Mouse (Mus musculus): ENCODE data around the gene Vmn1r202. TPM values are rescaled to one million over a fixed set of nuclear protein-coding genes. Genes with fewer than 3 reads are reported as not detected.
"Not testable (repeated sequence)": the region's sequence is repeated elsewhere in the genome, so short reads cannot be mapped to it uniquely, and the experiment has no call there.

Vmn1r202 gene
- polyA plus RNA-seq (2012): not detected in 2 replicates

DNA sequence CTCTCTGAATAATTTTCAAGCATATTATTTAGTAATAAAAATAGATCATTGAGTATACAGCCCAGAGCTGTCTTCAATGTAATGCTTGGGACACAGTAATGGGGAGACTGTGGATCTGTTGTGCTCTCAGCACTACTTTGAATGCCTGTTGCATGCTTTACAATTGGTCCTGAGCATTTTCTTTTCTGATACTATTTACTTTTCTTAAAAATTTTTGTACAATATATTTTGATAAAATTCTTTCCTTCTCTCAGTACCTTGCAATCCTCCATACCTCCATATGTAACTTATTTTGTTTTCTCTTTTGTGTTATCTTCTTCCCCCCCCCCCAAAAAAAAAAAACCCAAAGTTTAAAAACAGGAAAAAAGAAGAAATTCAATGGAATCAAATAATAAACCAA lies at the start of gene Vmn1r202:
TSS of gene Vmn1r202 (minus strand) at position 101 of the 400 bp plus-strand sequence.
- Histone ChIP-seq H3K4me1 (ENCODE audit: control insufficient read depth) (no peaks in the 10 kb centered on the region), H3K4me3 (replicated peaks) (no peak within 1 kb of the TSS), H3K9me3 (ENCODE audit: control insufficient read depth, low read length) (no peaks in the 10 kb centered on the region), H3K27me3 (ENCODE audit: control insufficient read depth) (no peaks in the 10 kb centered on the region), H3K36me3 (ENCODE audit: control insufficient read depth) (no peaks in the 10 kb centered on the region)
- TF ChIP-seq TAL1 (IDR thresholded peaks at IDR 0.05; ENCODE audit: low read length) (no peak), GATA1 (IDR thresholded peaks at IDR 0.05; ENCODE audit: low read length) (no peak)

- H3K27me3 ChIP-seq (ENCODE audit: control insufficient read depth); H3K4me1 ChIP-seq (ENCODE audit: control insufficient read depth): not testable (repeated sequence)
Observed at GRCm38 (mm10) chr13:22552898-22553297, 47.7 kb upstream of the Vmn1r202 start, which contains the start of gene Vmn1r204. Gene Vmn1r204 (plus strand): TSS chr13:22553198.

DNA sequence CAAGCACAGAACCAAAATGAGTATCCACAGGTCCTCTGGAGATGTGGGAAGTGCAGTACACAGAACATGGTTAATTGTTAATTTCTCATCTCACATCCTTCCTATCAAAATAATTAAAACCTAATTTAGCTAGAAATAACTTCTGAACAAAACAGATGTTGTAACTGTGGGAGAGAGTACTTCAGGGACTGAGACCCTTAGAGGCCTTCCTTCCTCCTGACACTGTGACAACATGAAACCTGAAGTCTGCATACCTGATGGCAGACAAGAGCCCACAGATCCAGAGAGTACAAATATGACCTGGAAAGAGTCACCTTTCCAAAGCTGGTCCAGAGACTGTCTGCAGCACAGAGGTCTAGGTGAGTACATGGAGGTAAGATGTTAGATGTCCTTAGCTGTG lies 12.6 kb upstream of the Vmn1r202 start, which contains the start of gene Vmn1r203:
TSS of gene Vmn1r203 (plus strand) at position 301 of the 400 bp plus-strand sequence.
- Histone ChIP-seq H3K4me3 (replicated peaks) (no peak within 1 kb of the TSS), H3K4me1 (ENCODE audit: control insufficient read depth) (no peaks in the 10 kb centered on the region), H3K36me3 (ENCODE audit: control insufficient read depth) (no peaks in the 10 kb centered on the region), H3K27me3 (ENCODE audit: control insufficient read depth) (no peaks in the 10 kb centered on the region), H3K9me3 (ENCODE audit: control insufficient read depth, low read length) (no peaks in the 10 kb centered on the region)
- TF ChIP-seq GATA1 (IDR thresholded peaks at IDR 0.05; ENCODE audit: low read length): no peak
- no peak for TF ChIP-seq TAL1 (IDR thresholded peaks at IDR 0.05; ENCODE audit: low read length)

More at GRCm38 (mm10) chr13:22552898-22553297, 47.7 kb upstream of the Vmn1r202 start, which contains the start of gene Vmn1r204:
- H3K4me3 ChIP-seq (replicated peaks); H3K36me3 ChIP-seq (ENCODE audit: control insufficient read depth); H3K9me3 ChIP-seq (ENCODE audit: control insufficient read depth, low read length): not testable (repeated sequence)

DNA sequence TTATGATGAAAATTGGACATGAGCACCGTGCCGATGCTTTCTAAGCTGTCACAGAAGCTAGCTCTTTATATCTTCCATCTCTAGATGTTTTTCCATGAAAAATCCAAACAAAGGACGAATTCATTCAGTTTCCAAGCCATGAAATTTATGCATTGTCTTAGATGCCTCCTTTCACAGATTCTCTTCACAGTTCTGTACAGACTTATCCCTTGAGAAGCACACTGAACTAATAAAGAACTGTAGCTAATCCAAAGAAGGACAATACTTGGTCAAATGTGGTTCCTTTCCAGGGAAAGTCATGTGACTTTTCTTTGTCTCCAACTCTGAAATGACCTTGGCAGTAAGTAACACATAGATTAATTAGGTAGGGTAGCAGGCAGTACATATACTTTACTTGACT lies 2.8 kb downstream of the Vmn1r202 start:
- Histone ChIP-seq H3K27me3 (ENCODE audit: control insufficient read depth) (no peaks in the 10 kb centered on the region), H3K9me3 (ENCODE audit: control insufficient read depth, low read length) (no peaks in the 10 kb centered on the region), H3K4me3 (replicated peaks) (no peak overlapping the region), H3K4me1 (ENCODE audit: control insufficient read depth) (no peaks in the 10 kb centered on the region), H3K36me3 (ENCODE audit: control insufficient read depth) (no peaks in the 10 kb centered on the region)
- TF ChIP-seq GATA1 (IDR thresholded peaks at IDR 0.05; ENCODE audit: low read length) (no peak), TAL1 (IDR thresholded peaks at IDR 0.05; ENCODE audit: low read length) (no peak)

DNA sequence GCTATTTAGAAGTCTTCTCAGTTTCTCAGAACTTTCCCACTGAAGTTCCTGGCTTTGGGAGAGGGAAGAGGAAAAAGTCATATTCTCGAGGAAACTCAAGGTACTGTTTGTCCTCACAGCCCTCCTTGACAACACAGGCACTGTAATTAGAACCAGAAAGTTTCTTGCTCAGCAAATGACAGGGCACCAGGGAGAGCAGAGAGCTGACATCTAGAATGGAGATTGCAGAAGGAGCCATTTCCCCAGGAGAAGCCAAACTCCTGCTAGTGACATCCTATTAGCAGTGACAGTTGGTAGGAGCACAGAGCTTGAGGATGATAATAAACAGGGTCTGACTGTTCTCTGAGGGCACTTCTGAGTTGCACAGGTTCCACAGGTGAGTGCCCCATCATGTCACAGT lies 33.6 kb downstream of the Vmn1r202 start, which contains the start of gene Vmn1r201:
TSS of gene Vmn1r201 (plus strand) at position 301 of the 400 bp plus-strand sequence.
- TF ChIP-seq GATA1 (IDR thresholded peaks at IDR 0.05; ENCODE audit: low read length) (no peak), TAL1 (IDR thresholded peaks at IDR 0.05; ENCODE audit: low read length) (no peak)

DNA sequence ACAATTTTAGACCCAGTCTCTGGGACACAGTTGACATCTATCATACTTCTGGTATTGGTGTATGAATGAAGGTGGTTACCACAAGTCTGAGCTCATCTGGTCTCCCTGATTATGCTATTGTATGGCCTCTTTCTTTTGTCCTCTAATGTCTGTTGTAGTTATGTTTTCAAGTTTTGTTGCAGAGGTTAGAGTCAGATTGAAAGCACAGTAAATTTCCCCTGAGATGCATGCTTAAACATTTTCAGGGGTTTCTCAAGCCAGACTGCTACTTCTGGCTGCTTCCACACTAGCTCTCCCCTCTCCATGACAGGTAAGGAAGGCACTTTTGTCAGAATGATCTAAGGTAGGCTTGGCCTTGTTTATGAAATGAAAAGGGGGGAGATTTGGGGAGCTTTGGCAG lies 50.0 kb downstream of the Vmn1r202 start:
- no peaks in the 10 kb centered on the region for H3K9me3 ChIP-seq (ENCODE audit: control insufficient read depth, low read length)
- no peaks in the 10 kb centered on the region for H3K36me3 ChIP-seq (ENCODE audit: control insufficient read depth)
- no peak overlapping the region for H3K4me3 ChIP-seq (replicated peaks)
- H3K4me1 ChIP-seq (ENCODE audit: control insufficient read depth): no peaks in the 10 kb centered on the region
- H3K27me3 ChIP-seq (ENCODE audit: control insufficient read depth): no peaks in the 10 kb centered on the region
- TF ChIP-seq GATA1 (IDR thresholded peaks at IDR 0.05; ENCODE audit: low read length) (no peak), TAL1 (IDR thresholded peaks at IDR 0.05; ENCODE audit: low read length) (no peak)

More for the DNA sequence above, 33.6 kb downstream of the Vmn1r202 start, which contains the start of gene Vmn1r201:
- H3K4me1 ChIP-seq (ENCODE audit: control insufficient read depth): no peaks in the 10 kb centered on the region
- peaks cover 2% of the 10 kb centered on the region; the same call in 1 of the 2 replicates for H3K9me3 ChIP-seq (ENCODE audit: control insufficient read depth, low read length)
- H3K36me3 ChIP-seq (ENCODE audit: control insufficient read depth): no peaks in the 10 kb centered on the region
- no peaks in the 10 kb centered on the region for H3K27me3 ChIP-seq (ENCODE audit: control insufficient read depth)
- no peak within 1 kb of the TSS for H3K4me3 ChIP-seq (replicated peaks)

Other genes starting within 250 kb of the Vmn1r202 start
- not detected in 2 replicates for gene Vmn1r195, start 234.9 kb downstream of the Vmn1r202 start, polyA plus RNA-seq (2012)
- gene Vmn1r196, start 215.5 kb downstream of the Vmn1r202 start, polyA plus RNA-seq (2012): not detected in 2 replicates
- gene Vmn1r197, start 180.8 kb downstream of the Vmn1r202 start, polyA plus RNA-seq (2012): not detected in 2 replicates
- 0.01 TPM in 1 of 2 replicates, not detected in the other for gene Vmn1r198, start 155.0 kb downstream of the Vmn1r202 start, polyA plus RNA-seq (2012)
- not detected in 2 replicates for gene Vmn1r199, start 125.6 kb downstream of the Vmn1r202 start, polyA plus RNA-seq (2012)
- not detected in 2 replicates for gene Vmn1r200, start 115.0 kb downstream of the Vmn1r202 start, polyA plus RNA-seq (2012)
- not detected in 2 replicates for gene Vmn1r201, start 33.5 kb downstream of the Vmn1r202 start, polyA plus RNA-seq (2012)
- not detected in 2 replicates for gene Vmn1r203, start 12.7 kb upstream of the Vmn1r202 start, polyA plus RNA-seq (2012)
- gene Vmn1r204, start 47.8 kb upstream of the Vmn1r202 start, polyA plus RNA-seq (2012): not detected in 2 replicates
- not detected in 2 replicates for gene Vmn1r205, start 87.6 kb upstream of the Vmn1r202 start, polyA plus RNA-seq (2012)
- not detected in 2 replicates for gene Vmn1r206, start 118.9 kb upstream of the Vmn1r202 start, polyA plus RNA-seq (2012)
- not detected in 2 replicates for gene Vmn1r207-ps, start 224.2 kb upstream of the Vmn1r202 start, polyA plus RNA-seq (2012)